Mouse (Mus musculus) c-Kit-negative CD71-positive TER-119-positive erythroid progenitor cells, embryonic 14.5 days (primary cell): ENCODE results near the gene Plekha8.

Source experiments
- DNase-seq: peaks from one replicate; pipeline ENCODE4 v3.0.0-alpha.2; 2013; ENCODE audit warnings: low read depth, low spot score

Gene Plekha8

GRCm38 (mm10) chr6:54594469-54595329, at the start of gene Plekha8:
TSS of gene Plekha8 (plus strand) at chr6:54595111.
- DNase-seq: peak; percentile 59

- DNase-seq: no peak
Measured at GRCm38 (mm10) chr6:54548314-54549019, 46.4 kb upstream of the Plekha8 start.

- no peak for DNase-seq
Measured at GRCm38 (mm10) chr6:54549311-54549710, 45.6 kb upstream of the Plekha8 start.

GRCm38 (mm10) chr6:54550801-54551323, 44.0 kb upstream of the Plekha8 start:
- DNase-seq: no peak

GRCm38 (mm10) chr6:54552721-54553413, 42.0 kb upstream of the Plekha8 start:
- no peak for DNase-seq

- no peak for DNase-seq
Measured at GRCm38 (mm10) chr6:54553632-54554031, 41.3 kb upstream of the Plekha8 start.

- DNase-seq: no peak
Measured at GRCm38 (mm10) chr6:54554341-54555110, 40.4 kb upstream of the Plekha8 start.

- DNase-seq: no peak
Measured at GRCm38 (mm10) chr6:54555816-54556215, 39.1 kb upstream of the Plekha8 start.

GRCm38 (mm10) chr6:54557671-54558070, 37.2 kb upstream of the Plekha8 start:
- no peak for DNase-seq

GRCm38 (mm10) chr6:54558466-54558865, 36.4 kb upstream of the Plekha8 start:
- no peak for DNase-seq

GRCm38 (mm10) chr6:54562018-54562809, 32.7 kb upstream of the Plekha8 start:
- no peak for DNase-seq

- DNase-seq: no peak
Measured at GRCm38 (mm10) chr6:54563561-54563960, 31.4 kb upstream of the Plekha8 start.

- no peak for DNase-seq
Measured at GRCm38 (mm10) chr6:54564506-54564991, 30.4 kb upstream of the Plekha8 start.

GRCm38 (mm10) chr6:54565012-54565411, 29.9 kb upstream of the Plekha8 start:
- no peak for DNase-seq

- DNase-seq: no peak
Measured at GRCm38 (mm10) chr6:54565665-54566545, 29.0 kb upstream of the Plekha8 start, which contains the start of gene Scrn1. TSS of gene Scrn1 (minus strand) at chr6:54566489.

GRCm38 (mm10) chr6:54566546-54566919, 28.4 kb upstream of the Plekha8 start:
- no peak for DNase-seq

GRCm38 (mm10) chr6:54569776-54570175, 25.1 kb upstream of the Plekha8 start:
- DNase-seq: no peak

GRCm38 (mm10) chr6:54573218-54573955, 21.5 kb upstream of the Plekha8 start:
- no peak for DNase-seq
